Mouse (Mus musculus) myocyte (in vitro differentiated cells): ENCODE results near the gene Serpina3g. TPM values are rescaled to one million over a fixed set of nuclear protein-coding genes. Genes with fewer than 3 reads are reported as not detected.

Experiments used
- H3K27me3 ChIP-seq: one replicate; pipeline ENCODE4 v1.6.1; 2011; ENCODE audit not compliant: control insufficient read depth, insufficient read depth, insufficient read length
- H3K36me3 ChIP-seq: one replicate; pipeline ENCODE4 v1.6.1; 2011; ENCODE audit not compliant: control insufficient read depth, insufficient read depth
- H3K4me2 ChIP-seq: one replicate; pipeline ENCODE4 v1.6.1; 2011; ENCODE audit warnings: low read depth, control low read depth
- H3K4me3 ChIP-seq: one replicate; pipeline ENCODE4 v1.5.1; 2011; ENCODE audit warnings: mild to moderate bottlenecking, control low read depth, moderate library complexity
- H3K79me2 ChIP-seq: one replicate; pipeline ENCODE4 v1.6.1; 2011; ENCODE audit not compliant: control insufficient read depth, insufficient read depth
- H3ac ChIP-seq: one replicate; pipeline ENCODE4 v1.6.1; 2011; ENCODE audit not compliant: control insufficient read depth, insufficient read length
- CEBPB ChIP-seq: IDR thresholded peaks from 2 replicates; pipeline ENCODE4 v1.6.1; 2011; ENCODE audit warnings: mild to moderate bottlenecking, moderate library complexity; ENCODE audit not compliant: poor library complexity, insufficient read depth, severe bottlenecking
- E2F4 ChIP-seq: IDR thresholded peaks from one replicate; pipeline ENCODE4 v1.6.1; 2011; ENCODE audit warnings: mild to moderate bottlenecking, control low read depth, moderate library complexity; ENCODE audit not compliant: insufficient read depth
- MAX ChIP-seq: IDR thresholded peaks from one replicate; pipeline ENCODE4 v1.6.1; 2011; ENCODE audit warnings: low read depth, mild to moderate bottlenecking, control low read depth
- MYOD1 ChIP-seq, 3 experiments: IDR thresholded peaks; one replicate each; pipeline ENCODE4 v1.6.1; 2011; ENCODE audit warnings: control low read depth in 2 of 3, low read depth in 2 of 3, mild to moderate bottlenecking in 2 of 3, moderate library complexity in 1 of 3; ENCODE audit not compliant: insufficient read length in 2 of 3, control insufficient read depth in 1 of 3
- MYOG ChIP-seq, 3 experiments: IDR thresholded peaks; one replicate each; pipeline ENCODE4 v1.6.1; 2011; ENCODE audit warnings: control low read depth in 2 of 3, low read depth in 2 of 3, mild to moderate bottlenecking in 2 of 3; ENCODE audit not compliant: insufficient read length in 2 of 3, control insufficient read depth in 1 of 3, insufficient read depth in 1 of 3
- POLR2A ChIP-seq: IDR thresholded peaks from one replicate; pipeline ENCODE4 v1.6.1; 2011; ENCODE audit warnings: low read depth, mild to moderate bottlenecking, control low read depth, moderate library complexity; ENCODE audit not compliant: insufficient read length
- POLR2AphosphoS2 ChIP-seq: IDR thresholded peaks from one replicate; pipeline ENCODE4 v1.6.1; 2011; ENCODE audit warnings: low read depth, control low read depth; ENCODE audit not compliant: insufficient read length
- REST ChIP-seq: IDR thresholded peaks from one replicate; pipeline ENCODE4 v1.6.1; 2011; ENCODE audit warnings: mild to moderate bottlenecking, control low read depth, moderate library complexity; ENCODE audit not compliant: insufficient read depth, insufficient read length
- SRF ChIP-seq: IDR thresholded peaks from one replicate; pipeline ENCODE4 v1.6.1; 2011; ENCODE audit warnings: low read depth; ENCODE audit not compliant: control insufficient read depth, insufficient read length
- TCF12 ChIP-seq: IDR thresholded peaks from one replicate; pipeline ENCODE4 v1.6.1; 2011; ENCODE audit warnings: mild to moderate bottlenecking, control low read depth; ENCODE audit not compliant: poor library complexity, insufficient read depth, severe bottlenecking
- TCF3 ChIP-seq: IDR thresholded peaks from one replicate; pipeline ENCODE4 v1.6.1; 2011; ENCODE audit warnings: low read depth, control low read depth; ENCODE audit not compliant: insufficient read length
- USF1 ChIP-seq: IDR thresholded peaks from one replicate; pipeline ENCODE4 v1.6.1; 2011; ENCODE audit warnings: low read depth, mild to moderate bottlenecking, control low read depth, moderate library complexity
- polyA plus RNA-seq: library from polyadenylated mRNA; unstranded; fragments of >200 nt; fragmentation: generic; extraction: Trizol; gene quantifications from one replicate; pipeline ENCODE4 v1.2.1, GENCODE M21; 2012; ENCODE audit warnings: missing spikeins

The Serpina3g gene
- polyA plus RNA-seq, 1 experiment, result 0.05 TPM

- H3K36me3 ChIP-seq, result no peaks in the 10 kb centered on the region
- no peaks in the 10 kb centered on the region for H3K79me2 ChIP-seq
- H3K4me2 ChIP-seq, result no peak overlapping the region
- H3ac ChIP-seq, result no peak overlapping the region
- H3K27me3 ChIP-seq, result no peaks in the 10 kb centered on the region
- no peak overlapping the region for H3K4me3 ChIP-seq
- TF ChIP-seq E2F4 (no peak), SRF (no peak), POLR2AphosphoS2 (no peak), TCF12 (no peak)
Observed at GRCm38 (mm10) chr12:104245595-104245994, 9.6 kb downstream of the Serpina3g start.

GRCm38 (mm10) chr12:104247553-104248002 is 11.5 kb downstream of the Serpina3g start:
- Histone ChIP-seq H3ac (no peak overlapping the region), H3K4me2 (no peak overlapping the region), H3K27me3 (no peaks in the 10 kb centered on the region), H3K36me3 (no peaks in the 10 kb centered on the region), H3K4me3 (no peak overlapping the region), H3K79me2 (no peaks in the 10 kb centered on the region)
- TF ChIP-seq TCF12 (no peak), TCF3 (no peak), E2F4 (no peak), MYOD1 (IDR thresholded peaks at IDR 0.05; ENCODE audit: control insufficient read depth in 1 of 3, insufficient read length in 2 of 3, low read depth in 2 of 3) (no peak), MAX (no peak), POLR2AphosphoS2 (no peak), MYOG (IDR thresholded peaks at IDR 0.05; ENCODE audit: control insufficient read depth in 1 of 3, insufficient read depth in 1 of 3, insufficient read length in 2 of 3, low read depth in 2 of 3) (no peak), USF1 (no peak), SRF (no peak), REST (no peak), CEBPB (no peak), POLR2A (no peak)

GRCm38 (mm10) chr12:104248231-104248630 is 12.2 kb downstream of the Serpina3g start:
- H3K79me2 ChIP-seq, result no peaks in the 10 kb centered on the region
- H3K4me2 ChIP-seq, result no peak overlapping the region
- H3ac ChIP-seq, result no peak overlapping the region
- no peak overlapping the region for H3K4me3 ChIP-seq
- H3K36me3 ChIP-seq, result no peaks in the 10 kb centered on the region
- no peak for TF ChIP-seq USF1
- no peak for TF ChIP-seq MAX
- TF ChIP-seq SRF, result no peak
- TF ChIP-seq MYOD1 (IDR thresholded peaks at IDR 0.05; ENCODE audit: control insufficient read depth in 1 of 3, insufficient read length in 2 of 3, low read depth in 2 of 3), result no peak
- TF ChIP-seq TCF3, result no peak
- TF ChIP-seq E2F4, result no peak
- TF ChIP-seq REST, result no peak
- no peak for TF ChIP-seq TCF12
- no peak for TF ChIP-seq MYOG (IDR thresholded peaks at IDR 0.05; ENCODE audit: control insufficient read depth in 1 of 3, insufficient read depth in 1 of 3, insufficient read length in 2 of 3, low read depth in 2 of 3)
- no peak for TF ChIP-seq POLR2AphosphoS2
- no peak for TF ChIP-seq CEBPB
- no peaks in the 10 kb centered on the region for H3K27me3 ChIP-seq

GRCm38 (mm10) chr12:104261041-104261440 is 25.0 kb downstream of the Serpina3g start:
- Histone ChIP-seq H3K4me3 (no peak overlapping the region), H3ac (no peak overlapping the region), H3K27me3 (no peaks in the 10 kb centered on the region), H3K36me3 (no peaks in the 10 kb centered on the region), H3K4me2 (no peak overlapping the region), H3K79me2 (no peaks in the 10 kb centered on the region)
- TF ChIP-seq MAX, result no peak
- no peak for TF ChIP-seq TCF3
- no peak for TF ChIP-seq E2F4
- no peak for TF ChIP-seq TCF12
- TF ChIP-seq REST, result no peak
- no peak for TF ChIP-seq MYOD1 (IDR thresholded peaks at IDR 0.05; ENCODE audit: control insufficient read depth in 1 of 3, insufficient read length in 2 of 3, low read depth in 2 of 3)
- TF ChIP-seq MYOG (IDR thresholded peaks at IDR 0.05; ENCODE audit: control insufficient read depth in 1 of 3, insufficient read depth in 1 of 3, insufficient read length in 2 of 3, low read depth in 2 of 3), result no peak
- TF ChIP-seq SRF, result no peak
- TF ChIP-seq CEBPB, result no peak
- TF ChIP-seq POLR2A, result no peak
- TF ChIP-seq POLR2AphosphoS2, result no peak
- no peak for TF ChIP-seq USF1

GRCm38 (mm10) chr12:104262863-104263262 is 26.8 kb downstream of the Serpina3g start, which contains the start of gene Serpina3i:
TSS of gene Serpina3i (plus strand) at chr12:104263122.
- Histone ChIP-seq H3ac (no peak within 1 kb of the TSS), H3K36me3 (no peaks in the 10 kb centered on the region)
- TF ChIP-seq POLR2AphosphoS2, result no peak
- no peak for TF ChIP-seq POLR2A
- no peak for TF ChIP-seq TCF3
- no peak for TF ChIP-seq TCF12
- no peak for TF ChIP-seq CEBPB
- no peak for TF ChIP-seq MYOG (IDR thresholded peaks at IDR 0.05; ENCODE audit: control insufficient read depth in 1 of 3, insufficient read depth in 1 of 3, insufficient read length in 2 of 3, low read depth in 2 of 3)
- no peak for TF ChIP-seq MYOD1 (IDR thresholded peaks at IDR 0.05; ENCODE audit: control insufficient read depth in 1 of 3, insufficient read length in 2 of 3, low read depth in 2 of 3)
- no peak for TF ChIP-seq REST
- TF ChIP-seq MAX, result no peak
- TF ChIP-seq E2F4, result no peak
- no peak for TF ChIP-seq USF1
- no peak for TF ChIP-seq SRF

More at GRCm38 (mm10) chr12:104262863-104263262, 26.8 kb downstream of the Serpina3g start, which contains the start of gene Serpina3i:
- Histone ChIP-seq H3K79me2 (no peaks in the 10 kb centered on the region), H3K4me2 (no peak within 1 kb of the TSS), H3K4me3 (no peak within 1 kb of the TSS), H3K27me3 (no peaks in the 10 kb centered on the region)
